Mouse (Mus musculus): Measurements from ENCODE around the gene Slc4a10. TPM values are rescaled to one million over a fixed set of nuclear protein-coding genes. Genes with fewer than 3 reads are reported as not detected.

The Slc4a10 gene
- polyA plus RNA-seq, 1 experiment = not detected

- H3K27me3 ChIP-seq (ENCODE audit: control insufficient read depth) = no peaks in the 10 kb centered on the region
- H3K36me3 ChIP-seq (ENCODE audit: control insufficient read depth) = no peaks in the 10 kb centered on the region
Measured at GRCm38 (mm10) chr2:62355766-62356165, 309.5 kb downstream of the Slc4a10 start.

GRCm38 (mm10) chr2:62356606-62357005 is 310.3 kb downstream of the Slc4a10 start:
- no peaks in the 10 kb centered on the region for H3K27me3 ChIP-seq (ENCODE audit: control insufficient read depth)
- TF ChIP-seq GATA1 (IDR thresholded peaks at IDR 0.05; ENCODE audit: low read length) = no peak
- TF ChIP-seq TAL1 (IDR thresholded peaks at IDR 0.05; ENCODE audit: low read length) = no peak
- no peaks in the 10 kb centered on the region for H3K9me3 ChIP-seq (ENCODE audit: control insufficient read depth, low read length)

More at GRCm38 (mm10) chr2:62355766-62356165, 309.5 kb downstream of the Slc4a10 start:
- Histone ChIP-seq H3K4me1 (ENCODE audit: control insufficient read depth) (no peaks in the 10 kb centered on the region), H3K4me3 (replicated peaks) (no peak overlapping the region), H3K9me3 (ENCODE audit: control insufficient read depth, low read length) (no peaks in the 10 kb centered on the region)
- no peak for TF ChIP-seq GATA1 (IDR thresholded peaks at IDR 0.05; ENCODE audit: low read length)
- TF ChIP-seq TAL1 (IDR thresholded peaks at IDR 0.05; ENCODE audit: low read length) = no peak

DNA sequence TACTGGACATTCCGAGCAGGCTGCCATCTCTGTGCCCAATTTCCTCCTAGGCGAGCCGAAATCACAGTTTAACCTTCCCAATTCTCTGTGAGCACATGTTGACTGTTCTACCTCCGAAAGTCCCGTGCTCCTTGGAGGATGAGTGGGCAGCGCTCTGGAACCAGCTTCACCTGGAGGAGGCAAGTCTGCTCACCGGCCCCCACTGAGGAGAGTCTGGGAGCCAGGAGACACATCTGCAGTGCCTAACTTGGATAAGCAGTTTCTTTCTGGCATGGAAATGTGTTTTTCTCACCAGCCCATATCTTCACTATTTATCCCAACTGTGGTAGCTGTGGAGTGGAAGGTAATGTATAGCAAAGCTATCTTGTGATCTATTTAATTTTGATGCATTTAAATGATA is 311.0 kb downstream of the Slc4a10 start:
- H3K4me1 ChIP-seq (ENCODE audit: control insufficient read depth) = no peaks in the 10 kb centered on the region
- H3K4me3 ChIP-seq (replicated peaks) = no peak overlapping the region
- no peaks in the 10 kb centered on the region for H3K27me3 ChIP-seq (ENCODE audit: control insufficient read depth)
- no peaks in the 10 kb centered on the region for H3K36me3 ChIP-seq (ENCODE audit: control insufficient read depth)
- H3K9me3 ChIP-seq (ENCODE audit: control insufficient read depth, low read length) = no peaks in the 10 kb centered on the region
- TF ChIP-seq TAL1 (IDR thresholded peaks at IDR 0.05; ENCODE audit: low read length) = no peak
- TF ChIP-seq GATA1 (IDR thresholded peaks at IDR 0.05; ENCODE audit: low read length) = no peak

More at GRCm38 (mm10) chr2:62356606-62357005, 310.3 kb downstream of the Slc4a10 start:
- Histone ChIP-seq H3K4me3 (replicated peaks) (no peak overlapping the region), H3K36me3 (ENCODE audit: control insufficient read depth) (no peaks in the 10 kb centered on the region), H3K4me1 (ENCODE audit: control insufficient read depth) (no peaks in the 10 kb centered on the region)

- H3K4me1 ChIP-seq (ENCODE audit: control insufficient read depth) = no peaks in the 10 kb centered on the region
- no peak overlapping the region for H3K4me3 ChIP-seq (replicated peaks)
- H3K27me3 ChIP-seq (ENCODE audit: control insufficient read depth) = no peaks in the 10 kb centered on the region
- H3K9me3 ChIP-seq (ENCODE audit: control insufficient read depth, low read length) = no peaks in the 10 kb centered on the region
- no peaks in the 10 kb centered on the region for H3K36me3 ChIP-seq (ENCODE audit: control insufficient read depth)
- TF ChIP-seq TAL1 (IDR thresholded peaks at IDR 0.05; ENCODE audit: low read length) (no peak), GATA1 (IDR thresholded peaks at IDR 0.05; ENCODE audit: low read length) (no peak)
Measured at GRCm38 (mm10) chr2:62360872-62361271, 314.6 kb downstream of the Slc4a10 start.

DNA sequence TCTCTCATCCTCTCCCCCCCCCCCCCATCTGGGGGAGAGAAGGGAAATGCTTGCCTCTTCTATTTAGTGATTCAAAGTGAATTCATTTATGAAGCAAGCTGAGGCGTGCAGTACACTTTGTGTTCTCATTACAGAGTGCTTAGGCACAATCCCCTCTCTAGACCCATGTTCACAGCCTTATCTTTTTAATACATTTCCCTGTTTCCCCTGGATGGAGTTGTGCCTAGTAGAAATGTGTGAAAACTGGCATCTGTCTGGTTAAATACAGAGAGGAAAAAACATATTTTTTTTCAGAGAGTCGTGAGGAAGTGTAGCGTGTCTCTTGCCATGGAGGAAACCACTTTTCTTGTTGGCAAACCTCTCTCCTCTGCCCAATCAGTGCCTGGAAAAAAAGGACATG is 315.3 kb downstream of the Slc4a10 start:
- no peak for TF ChIP-seq TAL1 (IDR thresholded peaks at IDR 0.05; ENCODE audit: low read length)
- TF ChIP-seq GATA1 (IDR thresholded peaks at IDR 0.05; ENCODE audit: low read length) = no peak
- no peaks in the 10 kb centered on the region for H3K4me1 ChIP-seq (ENCODE audit: control insufficient read depth)
- H3K4me3 ChIP-seq (replicated peaks) = no peak overlapping the region
- no peaks in the 10 kb centered on the region for H3K27me3 ChIP-seq (ENCODE audit: control insufficient read depth)
- no peaks in the 10 kb centered on the region for H3K9me3 ChIP-seq (ENCODE audit: control insufficient read depth, low read length)
- H3K36me3 ChIP-seq (ENCODE audit: control insufficient read depth) = no peaks in the 10 kb centered on the region

GRCm38 (mm10) chr2:62362211-62362610 is 315.9 kb downstream of the Slc4a10 start:
- Histone ChIP-seq H3K36me3 (ENCODE audit: control insufficient read depth) (no peaks in the 10 kb centered on the region), H3K4me3 (replicated peaks) (no peak overlapping the region), H3K4me1 (ENCODE audit: control insufficient read depth) (no peaks in the 10 kb centered on the region), H3K27me3 (ENCODE audit: control insufficient read depth) (no peaks in the 10 kb centered on the region), H3K9me3 (ENCODE audit: control insufficient read depth, low read length) (no peaks in the 10 kb centered on the region)
- TF ChIP-seq GATA1 (IDR thresholded peaks at IDR 0.05; ENCODE audit: low read length) (no peak), TAL1 (IDR thresholded peaks at IDR 0.05; ENCODE audit: low read length) (no peak)

GRCm38 (mm10) chr2:62363606-62364005 is 317.3 kb downstream of the Slc4a10 start:
- H3K27me3 ChIP-seq (ENCODE audit: control insufficient read depth) = no peaks in the 10 kb centered on the region
- no peak for TF ChIP-seq TAL1 (IDR thresholded peaks at IDR 0.05; ENCODE audit: low read length)
- TF ChIP-seq GATA1 (IDR thresholded peaks at IDR 0.05; ENCODE audit: low read length) = no peak

GRCm38 (mm10) chr2:62368349-62369053 is 322.2 kb downstream of the Slc4a10 start:
- Histone ChIP-seq H3K36me3 (ENCODE audit: control insufficient read depth) (no peaks in the 10 kb centered on the region), H3K9me3 (ENCODE audit: control insufficient read depth, low read length) (no peaks in the 10 kb centered on the region), H3K4me1 (ENCODE audit: control insufficient read depth) (no peaks in the 10 kb centered on the region), H3K27me3 (ENCODE audit: control insufficient read depth) (no peaks in the 10 kb centered on the region), H3K4me3 (replicated peaks) (no peak overlapping the region)
- TF ChIP-seq GATA1 (IDR thresholded peaks at IDR 0.05; ENCODE audit: low read length) = no peak
- TF ChIP-seq TAL1 (IDR thresholded peaks at IDR 0.05; ENCODE audit: low read length) = no peak

More at GRCm38 (mm10) chr2:62363606-62364005, 317.3 kb downstream of the Slc4a10 start:
- Histone ChIP-seq H3K9me3 (ENCODE audit: control insufficient read depth, low read length) (no peaks in the 10 kb centered on the region), H3K4me3 (replicated peaks) (no peak overlapping the region), H3K4me1 (ENCODE audit: control insufficient read depth) (no peaks in the 10 kb centered on the region), H3K36me3 (ENCODE audit: control insufficient read depth) (no peaks in the 10 kb centered on the region)

- Histone ChIP-seq H3K27me3 (ENCODE audit: control insufficient read depth) (no peaks in the 10 kb centered on the region), H3K4me3 (replicated peaks) (no peak overlapping the region), H3K9me3 (ENCODE audit: control insufficient read depth, low read length) (no peaks in the 10 kb centered on the region), H3K36me3 (ENCODE audit: control insufficient read depth) (no peaks in the 10 kb centered on the region), H3K4me1 (ENCODE audit: control insufficient read depth) (no peaks in the 10 kb centered on the region)
- TF ChIP-seq GATA1 (IDR thresholded peaks at IDR 0.05; ENCODE audit: low read length) = no peak
- TF ChIP-seq TAL1 (IDR thresholded peaks at IDR 0.05; ENCODE audit: low read length) = no peak
Measured at GRCm38 (mm10) chr2:62370048-62370447, 323.8 kb downstream of the Slc4a10 start.
